Mouse (Mus musculus) forebrain, embryonic 10.5 days (tissue): Measurements from ENCODE around the gene Impdh1. TPM values are rescaled to one million over a fixed set of nuclear protein-coding genes. Genes with fewer than 3 reads are reported as not detected.
"Not testable (repeated sequence)": the region's sequence is repeated elsewhere in the genome, so short reads cannot be mapped to it uniquely, and the experiment has no call there.

Experiments
- DNase-seq: peaks from one replicate; pipeline ENCODE4 v3.0.0-alpha.2; 2017; ENCODE audit warnings: low spot score; ENCODE audit errors: extremely low spot score
- H3K27ac ChIP-seq: fragments of 300-500 bp; sonication (generic); 2 replicates; pipeline ENCODE4 v1.5.1; 2016; ENCODE audit warnings: mild to moderate bottlenecking
- H3K27me3 ChIP-seq: fragments of 300-500 bp; sonication (generic); 2 replicates; pipeline ENCODE4 v1.6.1; 2016; ENCODE audit warnings: mild to moderate bottlenecking; ENCODE audit not compliant: poor library complexity, severe bottlenecking
- H3K36me3 ChIP-seq: fragments of 300-500 bp; sonication (generic); replicated peaks from 2 replicates; pipeline ENCODE4 v1.6.1; 2016; ENCODE audit warnings: mild to moderate bottlenecking, moderate library complexity
- H3K4me1 ChIP-seq: fragments of 300-500 bp; sonication (generic); 2 replicates; pipeline ENCODE4 v1.6.1; 2016
- H3K4me3 ChIP-seq: fragments of 300-500 bp; sonication (generic); 2 replicates; pipeline ENCODE4 v1.5.1; 2016; ENCODE audit warnings: mild to moderate bottlenecking, moderate library complexity
- H3K9me3 ChIP-seq: fragments of 300-500 bp; sonication (generic); 2 replicates; pipeline ENCODE4 v1.6.1; 2016; ENCODE audit warnings: mild to moderate bottlenecking, moderate library complexity
- WGBS: fragments of 180-500 bp; shearing (Covaris S2); methylation state at CpG from one replicate; pipeline ENCODE4 v1.1.7; 2016; 5-methylcytosine and 5-hydroxymethylcytosine counted together
- microRNA-seq: library from miRNA; unstranded; fragments of <30 nt; microRNA quantifications from one replicate; pipeline ENCODE4, GENCODE M21; 2017
- polyA plus RNA-seq: library from polyadenylated mRNA; unstranded; fragments of >200 nt; fragmentation: Nextera tagmentation; extraction: Ambion mirVana; gene quantifications from 2 replicates; pipeline ENCODE4 v1.2.1, GENCODE M21; 2016

Impdh1 gene
- polyA plus RNA-seq, 1 experiment from 2014 or later, result 39.6 TPM

DNA sequence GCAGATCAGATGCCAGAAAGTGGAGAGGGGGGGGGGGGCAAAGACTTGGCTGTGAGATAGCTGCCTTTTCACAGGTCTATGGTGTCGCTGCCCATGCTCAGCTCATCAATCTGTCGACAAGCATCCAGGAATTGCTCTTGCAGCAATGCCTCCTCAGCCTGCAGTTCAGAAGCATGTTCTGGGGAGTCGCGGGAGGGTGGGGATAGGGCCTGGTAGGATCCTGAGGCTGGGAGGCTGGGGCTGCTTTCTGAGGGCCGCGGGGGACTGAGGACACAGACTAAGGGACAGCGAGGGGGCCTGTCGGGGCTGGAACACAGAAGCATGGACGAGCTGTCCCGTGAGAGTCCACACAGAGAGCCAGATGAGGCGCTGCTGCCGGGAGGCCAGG lies 46.5 kb downstream of the Impdh1 start:
- WGBS, result 4% methylated on average over 12 of the region's 12 CpGs
- peak overlapping the region; percentile 65 for H3K4me3 ChIP-seq
- H3K36me3 ChIP-seq, result no peaks in the 10 kb centered on the region
- H3K27me3 ChIP-seq, result peaks cover 89% of the 10 kb centered on the region
- peak; percentile 37 for DNase-seq
- no peaks in the 10 kb centered on the region for H3K9me3 ChIP-seq
- H3K4me1 ChIP-seq, result peaks cover 31% of the 10 kb centered on the region
- peak overlapping the region; percentile 87; the same call in 1 of the 2 replicates for H3K27ac ChIP-seq

DNA sequence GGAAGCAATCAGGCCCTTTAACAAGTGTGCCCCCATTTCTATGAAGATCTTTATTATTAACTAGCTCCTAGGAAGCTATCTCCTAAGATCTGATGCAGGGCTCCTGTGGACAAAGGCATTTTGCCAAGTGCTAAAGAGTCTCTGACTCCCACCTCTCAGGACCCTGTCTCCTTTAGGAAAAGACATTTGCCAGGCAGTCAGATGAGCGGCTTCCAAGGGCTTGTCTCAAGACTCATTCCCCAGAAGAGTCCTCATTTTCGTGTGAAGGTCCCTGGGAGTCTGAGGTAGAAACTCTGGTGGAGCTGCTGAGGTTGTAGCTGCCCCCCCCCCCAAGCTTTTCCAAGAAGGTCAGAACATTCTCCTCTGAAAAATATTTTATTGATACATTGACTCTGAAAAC lies 47.3 kb downstream of the Impdh1 start:
- no peak overlapping the region for H3K27ac ChIP-seq
- H3K4me3 ChIP-seq, result no peak overlapping the region
- no peak for DNase-seq
- WGBS, result 63% methylated on average over 2 of the region's 2 CpGs
- no peaks in the 10 kb centered on the region for H3K9me3 ChIP-seq
- H3K27me3 ChIP-seq, result peaks cover 81% of the 10 kb centered on the region
- no peaks in the 10 kb centered on the region for H3K36me3 ChIP-seq
- H3K4me1 ChIP-seq, result peaks cover 27% of the 10 kb centered on the region

GRCm38 (mm10) chr6:29166196-29166595 lies 50.0 kb downstream of the Impdh1 start:
- peaks cover 55% of the 10 kb centered on the region for H3K27me3 ChIP-seq
- no peak overlapping the region for H3K4me3 ChIP-seq
- H3K4me1 ChIP-seq, result peaks cover 32% of the 10 kb centered on the region
- DNase-seq, result no peak
- no peak overlapping the region for H3K27ac ChIP-seq
- H3K9me3 ChIP-seq, result no peaks in the 10 kb centered on the region
- 8% methylated on average over 1 of the region's 1 CpGs for WGBS
- no peaks in the 10 kb centered on the region for H3K36me3 ChIP-seq

DNA sequence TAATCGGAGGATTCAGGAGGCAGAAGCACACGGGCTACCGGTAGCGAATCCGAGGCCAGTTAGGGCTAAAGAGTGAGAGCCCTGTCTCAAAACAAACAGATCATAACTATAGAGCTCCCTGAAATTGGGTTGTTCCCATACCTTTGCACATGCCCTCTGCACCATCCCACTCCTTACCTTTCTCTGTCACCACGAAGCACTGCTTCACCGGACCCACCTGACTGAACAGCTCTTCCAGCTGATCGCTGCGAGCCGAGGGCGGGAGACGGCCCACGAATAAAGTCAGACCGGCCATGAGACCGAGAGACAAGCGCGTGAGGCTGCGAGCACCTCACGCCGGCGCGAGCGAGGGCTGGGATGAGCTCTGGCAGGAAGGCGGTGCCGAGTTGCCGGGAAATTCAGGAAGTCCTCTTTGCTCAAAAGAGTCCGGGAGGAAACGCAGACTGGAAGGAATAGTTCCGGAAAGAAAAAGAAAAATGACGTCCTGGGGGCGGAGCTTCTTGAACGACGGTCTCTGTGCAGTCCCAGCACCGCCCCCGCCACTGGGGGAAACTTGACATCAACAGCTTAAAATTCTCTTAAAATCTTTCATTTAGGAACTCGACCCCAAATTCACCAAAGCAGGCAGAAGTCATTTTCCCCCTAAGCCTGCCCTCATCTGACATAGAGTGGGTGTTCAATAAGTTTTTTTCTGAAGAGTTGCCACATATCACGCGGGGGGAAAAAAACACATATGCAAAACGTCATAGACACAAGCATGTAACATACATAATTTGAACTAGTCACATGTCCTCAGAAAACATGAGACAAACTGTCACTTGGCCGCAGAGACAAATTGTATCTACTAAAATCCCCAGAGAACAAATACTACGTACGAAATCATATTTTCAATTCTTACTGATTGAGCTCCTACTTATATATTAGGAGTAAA lies 51.6 kb downstream of the Impdh1 start, which contains the start of gene Rbm28:
Gene Rbm28 (minus strand): TSS at position 693 of the 931 bp plus-strand sequence.
- H3K9me3 ChIP-seq, result no peaks in the 10 kb centered on the region
- peaks cover 38% of the 10 kb centered on the region for H3K27me3 ChIP-seq
- DNase-seq, result peak; percentile 81
- peak within 1 kb of the TSS; percentile 82 for H3K27ac ChIP-seq
- WGBS, result 8% methylated on average over 42 of the region's 42 CpGs
- H3K4me3 ChIP-seq, result peak within 1 kb of the TSS; percentile 90
- H3K4me1 ChIP-seq, result peaks cover 16% of the 10 kb centered on the region
- H3K36me3 ChIP-seq, result peaks cover 7% of the 10 kb centered on the region

GRCm38 (mm10) chr6:29161291-29161690 lies 54.9 kb downstream of the Impdh1 start:
- peaks cover 40% of the 10 kb centered on the region for H3K36me3 ChIP-seq
- H3K9me3 ChIP-seq, DNase-seq, H3K27ac ChIP-seq, H3K4me3 ChIP-seq, H3K27me3 ChIP-seq: not testable (repeated sequence)
- peaks cover 16% of the 10 kb centered on the region for H3K4me1 ChIP-seq
- 94% methylated on average over 5 of the region's 5 CpGs for WGBS

DNA sequence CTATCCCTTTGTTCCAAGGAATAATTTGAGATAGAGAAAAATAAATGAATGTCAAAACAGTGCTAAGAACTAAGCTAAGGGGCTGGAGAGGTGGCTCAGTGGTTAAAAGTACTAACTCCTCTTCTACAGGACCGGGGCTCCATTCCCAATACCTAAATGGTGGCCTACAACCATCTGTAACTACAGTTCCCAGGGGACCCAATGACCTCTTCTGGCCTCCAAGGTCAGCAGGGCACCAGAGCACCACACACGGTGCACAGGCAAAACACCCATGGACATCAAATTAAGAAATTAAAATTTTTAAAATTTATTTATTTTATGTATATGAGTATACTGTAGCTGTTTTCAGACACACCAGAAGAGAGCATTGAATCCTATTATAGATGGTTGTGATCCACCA lies 55.4 kb downstream of the Impdh1 start:
- WGBS, result 94% methylated on average over 2 of the region's 2 CpGs
- H3K36me3 ChIP-seq, result peaks cover 45% of the 10 kb centered on the region
- H3K4me3 ChIP-seq, result no peak overlapping the region
- H3K9me3 ChIP-seq, result no peaks in the 10 kb centered on the region
- DNase-seq, result no peak
- H3K27me3 ChIP-seq, result 0 out of 2 replicates have a peak, but pooled peaks cover under 1% of the 10 kb centered on the region
- no peak overlapping the region for H3K27ac ChIP-seq
- H3K4me1 ChIP-seq, result peaks cover 16% of the 10 kb centered on the region

DNA sequence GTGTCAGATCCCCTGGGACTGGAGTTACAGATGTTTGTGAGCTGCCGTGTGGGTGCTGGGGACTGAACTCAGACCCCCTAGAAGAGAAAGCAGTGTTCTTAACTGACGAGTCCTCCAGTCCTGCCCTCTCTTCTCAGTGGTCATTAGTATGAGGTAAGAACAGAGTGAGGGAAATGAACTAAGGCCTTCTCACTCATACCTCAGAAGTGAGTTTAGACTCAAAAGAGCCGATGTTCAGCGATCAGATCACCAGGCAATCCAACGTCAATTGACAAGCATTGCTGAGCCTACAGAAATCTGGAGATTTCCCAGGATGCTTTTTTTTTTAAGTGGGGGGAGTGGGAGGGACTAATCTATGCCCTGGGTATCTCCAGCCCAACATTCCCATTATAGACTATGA lies 59.8 kb downstream of the Impdh1 start:
- 93% methylated on average over 5 of the region's 5 CpGs for WGBS
- no peaks in the 10 kb centered on the region for H3K27me3 ChIP-seq
- H3K4me3 ChIP-seq, result no peak overlapping the region
- H3K36me3 ChIP-seq, result peaks cover 89% of the 10 kb centered on the region
- no peaks in the 10 kb centered on the region for H3K4me1 ChIP-seq
- no peak for DNase-seq
- no peak overlapping the region for H3K27ac ChIP-seq
- H3K9me3 ChIP-seq, result no peaks in the 10 kb centered on the region

Small RNA genes within 50 kb of the gene (microRNA-seq; reads per million reads assigned to microRNA genes)
- gene Gm24303, result not detected

Other genes with a start within 250 kb of the Impdh1 start
- not detected in 2 replicates for gene Lep, start 156.1 kb downstream of the Impdh1 start, polyA plus RNA-seq
- gene Rbm28, start 51.4 kb downstream of the Impdh1 start, polyA plus RNA-seq, result 53.8 and 58.1 TPM in 2 replicates
- gene Prrt4, start 36.8 kb downstream of the Impdh1 start, polyA plus RNA-seq, result 1.3 and 1.8 TPM in 2 replicates
- 36.2 and 37.2 TPM in 2 replicates for gene Hilpda, start 56.1 kb upstream of the Impdh1 start, polyA plus RNA-seq
- 0.33 and 0.50 TPM in 2 replicates for gene Fam71f2, start 63.2 kb upstream of the Impdh1 start, polyA plus RNA-seq
- gene Fam71f1, start 102.8 kb upstream of the Impdh1 start, polyA plus RNA-seq, result not detected in 2 replicates
- gene Calu, start 131.7 kb upstream of the Impdh1 start, polyA plus RNA-seq, result 225 and 238 TPM in 2 replicates
- 0.24 and 0.28 TPM in 2 replicates for gene Opn1sw, start 172.1 kb upstream of the Impdh1 start, polyA plus RNA-seq
- gene Ccdc136, start 179.9 kb upstream of the Impdh1 start, polyA plus RNA-seq, result 21.2 and 21.6 TPM in 2 replicates
- 2.1 and 2.6 TPM in 2 replicates for gene Flnc, start 216.9 kb upstream of the Impdh1 start, polyA plus RNA-seq